Mouse (Mus musculus): ENCODE results near the gene Cdk5rap3.

Cdk5rap3 gene

GRCm38 (mm10) chr11:96933562-96934276, 17.4 kb upstream of the Cdk5rap3 start:
- no peak for DNase-seq

- no peak for DNase-seq
Measured at GRCm38 (mm10) chr11:96931327-96932062, 15.2 kb upstream of the Cdk5rap3 start.

- no peak for DNase-seq
Measured at GRCm38 (mm10) chr11:96929766-96930331, 13.6 kb upstream of the Cdk5rap3 start.

- no peak for DNase-seq
Measured at GRCm38 (mm10) chr11:96929096-96929765, 12.9 kb upstream of the Cdk5rap3 start.

- no peak for DNase-seq
Measured at GRCm38 (mm10) chr11:96928691-96929090, 12.4 kb upstream of the Cdk5rap3 start.

GRCm38 (mm10) chr11:96928088-96928487, 11.8 kb upstream of the Cdk5rap3 start, which contains the start of gene Prr15l:
Gene Prr15l (plus strand): TSS chr11:96928104.
- DNase-seq, result no peak

- DNase-seq, result no peak
Measured at GRCm38 (mm10) chr11:96926587-96926986, 10.3 kb upstream of the Cdk5rap3 start.

DNA sequence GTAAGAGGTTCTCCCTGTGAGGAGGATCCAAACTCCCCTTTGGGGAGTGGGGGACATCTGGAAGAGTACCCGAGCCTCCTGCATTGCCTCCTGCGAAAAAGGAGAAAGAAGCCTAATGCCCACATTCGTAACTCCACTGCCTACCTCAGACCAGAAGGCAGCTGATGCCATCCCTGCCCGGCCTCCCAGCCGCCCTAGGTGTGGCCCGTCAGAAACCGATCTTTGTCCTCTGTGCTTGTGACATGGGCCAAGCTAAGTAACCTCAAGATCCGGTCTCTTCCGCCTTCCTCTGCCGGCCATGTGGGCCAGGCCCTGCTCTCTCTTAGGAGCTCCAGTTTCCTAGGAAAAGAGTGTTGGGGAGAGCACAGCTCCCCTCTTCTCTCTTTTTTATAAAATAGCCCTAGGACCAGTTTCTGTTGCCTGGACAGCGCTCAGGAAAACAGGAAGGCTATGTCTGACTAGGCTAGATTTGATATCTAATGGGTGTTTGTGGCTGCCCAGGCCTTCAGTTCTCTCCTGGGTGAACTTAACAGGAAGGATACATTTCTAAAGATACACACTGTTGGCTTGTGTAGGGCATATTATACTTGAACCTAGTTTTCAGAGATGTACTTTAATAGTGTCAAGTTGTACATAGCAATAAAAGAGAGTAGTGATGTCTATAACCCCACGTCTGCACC, 9.3 kb upstream of the Cdk5rap3 start:
- no peak for DNase-seq

GRCm38 (mm10) chr11:96924861-96925260, 8.6 kb upstream of the Cdk5rap3 start:
- DNase-seq, result no peak

GRCm38 (mm10) chr11:96919003-96919402, 2.7 kb upstream of the Cdk5rap3 start:
- DNase-seq, result no peak

- DNase-seq, result no peak
Measured at GRCm38 (mm10) chr11:96917415-96917814, 1.1 kb upstream of the Cdk5rap3 start.

DNA sequence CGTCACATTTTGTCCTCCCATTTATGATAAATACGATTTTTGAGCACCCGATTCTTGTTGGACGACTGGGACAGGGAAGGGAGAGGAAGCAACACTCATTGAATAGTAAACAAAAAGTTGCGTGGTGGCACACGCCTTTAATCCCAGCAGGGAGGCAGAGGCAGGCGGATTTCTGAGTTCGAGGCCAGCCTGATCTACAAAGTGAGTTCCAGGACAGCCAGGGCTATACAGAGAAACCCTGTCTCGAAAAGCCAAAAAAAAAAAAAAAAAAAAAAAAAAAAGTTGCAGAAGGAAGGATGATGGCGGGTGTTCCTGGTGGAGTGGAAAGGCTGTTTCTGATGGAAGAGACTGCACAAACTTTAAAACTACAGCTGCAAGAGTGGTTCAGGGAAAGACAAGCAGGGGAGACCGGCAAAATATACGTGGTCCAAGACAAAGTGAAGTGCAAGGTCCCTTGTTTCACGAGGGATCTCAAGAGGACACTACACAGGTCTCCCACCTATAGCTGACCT, 645 bp upstream of the Cdk5rap3 start:
- DNase-seq, result no peak

GRCm38 (mm10) chr11:96912682-96913081, 3.6 kb downstream of the Cdk5rap3 start:
- no peak for DNase-seq

DNA sequence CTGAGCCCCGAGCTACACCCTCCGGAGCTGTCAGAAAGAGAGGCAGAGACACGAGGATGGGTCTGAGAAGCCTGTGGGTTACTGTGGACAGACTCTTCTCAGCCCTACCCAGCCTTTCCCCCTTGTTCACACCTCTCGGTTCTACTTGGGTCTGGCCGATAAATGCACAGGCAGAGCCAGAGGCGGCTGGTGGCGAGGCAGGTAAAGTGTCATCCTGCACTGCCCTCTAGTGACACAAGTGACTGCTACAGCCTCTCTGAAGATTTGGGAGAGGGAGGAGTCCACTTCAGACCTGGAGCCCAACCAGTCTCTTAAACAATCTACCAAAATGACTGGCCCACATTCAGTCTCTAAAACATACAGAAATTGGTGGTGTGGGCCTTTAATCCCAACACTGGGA, 6.3 kb downstream of the Cdk5rap3 start:
- DNase-seq, result peak; percentile 91

DNA sequence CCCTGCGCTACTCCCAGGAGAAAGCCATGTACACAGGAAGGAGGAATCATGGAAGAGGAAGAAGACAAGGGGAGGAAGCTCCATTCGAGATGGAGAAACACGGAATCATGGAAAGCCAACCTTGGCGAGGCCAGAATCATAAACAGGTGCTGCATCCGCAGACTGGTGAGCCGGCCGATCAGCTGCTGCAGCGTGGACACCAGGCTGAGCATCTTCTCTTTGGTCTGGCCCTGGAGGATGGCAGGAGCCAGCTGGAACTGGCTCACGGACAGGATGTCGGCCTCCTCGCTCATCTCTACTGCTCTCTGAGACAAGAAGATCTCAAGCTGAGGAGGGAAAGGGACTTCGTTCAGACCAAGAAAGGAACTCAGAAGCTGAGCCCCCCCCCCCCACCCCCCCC, 7.7 kb downstream of the Cdk5rap3 start:
- no peak for DNase-seq

DNA sequence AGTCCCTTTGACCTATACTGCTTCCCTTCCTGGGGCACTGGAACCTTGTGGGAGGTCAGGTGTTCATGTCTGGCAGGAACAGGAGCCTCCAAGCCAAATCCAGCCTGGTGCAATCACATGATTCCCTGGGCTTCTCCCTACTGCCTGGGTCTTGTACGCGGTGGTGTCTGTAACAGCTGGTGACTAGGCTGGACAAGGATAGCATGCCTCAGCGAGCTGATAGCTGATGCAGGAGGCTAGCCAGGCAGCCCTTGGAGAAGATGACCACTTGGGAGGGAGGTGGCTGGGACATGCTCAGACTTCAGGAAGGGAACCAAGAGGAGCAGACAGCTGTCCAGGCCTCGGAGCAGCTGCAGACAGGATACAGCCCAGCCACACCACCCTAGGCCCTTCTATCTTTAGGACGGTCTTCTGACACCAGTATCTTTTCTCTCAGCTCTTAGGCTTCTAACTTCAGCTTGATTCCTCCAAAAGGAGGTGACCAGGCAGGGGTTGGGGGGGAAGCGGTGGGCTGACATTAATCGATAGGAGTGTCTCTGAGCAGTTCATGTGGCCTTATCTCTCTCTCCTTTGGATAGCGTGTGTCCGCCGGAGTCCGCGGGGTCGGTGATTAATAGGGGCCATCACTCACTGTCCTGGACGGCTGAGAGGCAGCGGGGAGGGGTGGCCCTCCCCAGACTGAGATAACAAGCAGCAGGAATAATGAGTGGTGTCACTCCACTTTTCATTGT, 9.7 kb downstream of the Cdk5rap3 start:
- peak; percentile 55 for DNase-seq

- peak; percentile 78 for DNase-seq
Measured at GRCm38 (mm10) chr11:96902639-96903635, 13.4 kb downstream of the Cdk5rap3 start.

GRCm38 (mm10) chr11:96901332-96901731, 15.0 kb downstream of the Cdk5rap3 start:
- no peak for DNase-seq

GRCm38 (mm10) chr11:96899449-96900306, 16.6 kb downstream of the Cdk5rap3 start:
- DNase-seq, result peak; percentile 79

DNA sequence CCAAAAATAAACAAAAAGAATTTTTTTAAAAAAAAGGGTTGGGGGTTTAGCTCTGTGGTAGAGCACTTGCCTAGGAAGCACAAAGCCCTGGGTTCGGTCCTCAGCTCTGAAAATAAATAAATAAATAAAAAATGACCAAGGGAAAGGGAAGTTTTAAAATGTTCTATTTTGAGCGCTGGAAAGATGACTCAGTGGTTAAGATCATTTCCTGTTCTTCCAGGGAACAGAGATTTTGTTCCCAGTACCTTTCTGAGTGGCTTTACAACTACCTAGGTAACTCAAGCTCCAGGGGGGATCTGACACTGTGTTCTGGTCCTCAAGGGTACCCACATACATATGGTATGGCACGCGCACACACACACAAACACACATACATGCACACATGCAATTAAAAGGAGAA, 20.4 kb downstream of the Cdk5rap3 start:
- no peak for DNase-seq
